In the genomic region with DNA sequence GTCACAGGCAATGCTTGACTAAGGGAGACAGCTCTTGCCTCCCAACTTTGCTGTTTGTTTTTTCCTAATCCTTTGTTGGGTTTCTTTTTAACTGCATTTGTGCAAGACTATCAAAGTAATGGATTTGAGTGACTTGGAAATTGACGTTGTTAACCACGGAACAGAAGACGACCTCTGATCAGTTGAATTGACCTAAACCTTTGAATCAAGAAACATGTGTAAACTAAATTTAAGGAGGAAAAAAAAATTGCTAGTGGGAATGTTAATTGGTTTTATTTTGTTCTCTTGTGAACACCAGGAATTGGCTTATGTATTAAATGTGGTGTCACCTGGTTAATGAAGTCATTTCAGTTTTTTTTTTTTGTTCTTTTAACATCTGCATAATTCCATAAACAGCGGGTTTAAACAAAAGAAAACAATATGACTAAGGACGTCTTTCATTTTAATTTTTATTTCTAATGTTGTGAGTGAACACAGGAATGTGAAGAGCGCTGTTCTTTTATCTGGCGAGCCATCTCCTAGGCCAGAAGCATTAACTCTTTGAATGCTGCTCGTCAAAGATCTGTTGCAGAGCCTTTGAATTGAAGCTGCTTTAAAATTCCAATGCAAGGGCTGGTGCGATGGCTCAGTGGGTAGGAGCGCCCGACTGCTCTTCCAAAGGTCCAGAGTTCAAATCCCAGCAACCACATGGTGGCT, we compare ENCODE assay signal across 8 mouse cellular contexts. TPM values are rescaled to one million over a fixed set of nuclear protein-coding genes. Genes with fewer than 3 reads are reported as not detected.
DNase-seq lines count a peak whose midpoint lies in the region; ATAC-seq and TF ChIP-seq lines count a peak whose summit lies in the region.

No protein-coding gene starts in this region.

- H3K4me3 ChIP-seq in C2C12 (ENCODE audit: insufficient read depth, poor library complexity, severe bottlenecking): peak overlapping the region; percentile 91
- H3K4me3 ChIP-seq in forebrain, embryonic 13.5 days: peak overlapping the region; percentile 95
- peak overlapping the region; percentile 100 for H3K4me3 ChIP-seq in liver, embryonic 16.5 days (ENCODE audit: low read depth, low read length)

- 9% methylated on average over 11 of the region's 11 CpGs for WGBS in forebrain, embryonic 13.5 days
- WGBS in liver, embryonic 16.5 days (ENCODE audit: insufficient replicate concordance): 8% methylated on average over 11 of the region's 11 CpGs

- no peaks in the 10 kb centered on the region for H3K36me3 ChIP-seq in C2C12 (ENCODE audit: control insufficient read depth, insufficient read depth)
- H3K36me3 ChIP-seq in forebrain, embryonic 13.5 days (ENCODE audit: poor library complexity, severe bottlenecking): no peaks in the 10 kb centered on the region
- no peaks in the 10 kb centered on the region for H3K36me3 ChIP-seq in liver, embryonic 16.5 days (ENCODE audit: control insufficient read depth, insufficient read depth)

- no peaks in the 10 kb centered on the region for H3K9me3 ChIP-seq in forebrain, embryonic 13.5 days (replicated peaks)
- H3K9me3 ChIP-seq in liver, embryonic 16.5 days (replicated peaks; ENCODE audit: control insufficient read depth, low read length): no peaks in the 10 kb centered on the region

- H3K9ac ChIP-seq in forebrain, embryonic 13.5 days: peak overlapping the region; percentile 98
- peak overlapping the region; percentile 88 for H3K9ac ChIP-seq in liver, embryonic 16.5 days (ENCODE audit: low read depth, low read length)

- no peak for TF ChIP-seq CTCF in C2C12 (IDR thresholded peaks at IDR 0.05; ENCODE audit: control insufficient read depth, insufficient read depth, insufficient read length)

- peak overlapping the region; percentile 100 for H3K27ac ChIP-seq in forebrain, embryonic 13.5 days
- peak overlapping the region; percentile 94 for H3K27ac ChIP-seq in liver, embryonic 16.5 days (ENCODE audit: low read length)

- H3K27me3 ChIP-seq in C2C12 (ENCODE audit: control insufficient read depth, insufficient read depth, insufficient read length): no peaks in the 10 kb centered on the region
- no peaks in the 10 kb centered on the region for H3K27me3 ChIP-seq in forebrain, embryonic 13.5 days
- H3K27me3 ChIP-seq in liver, embryonic 16.5 days (ENCODE audit: control insufficient read depth, insufficient read depth, low read depth, low read length): no peaks in the 10 kb centered on the region

- H3ac ChIP-seq in C2C12 (ENCODE audit: control insufficient read depth, insufficient read length, low read depth): peak overlapping the region; percentile 99

- H3K79me2 ChIP-seq in C2C12 (ENCODE audit: control insufficient read depth, insufficient read depth): peaks cover 66% of the 10 kb centered on the region

- peak overlapping the region; percentile 69 for H3K4me2 ChIP-seq in forebrain, embryonic 13.5 days
- peak overlapping the region; percentile 73 for H3K4me2 ChIP-seq in liver, embryonic 16.5 days (ENCODE audit: low read depth, low read length)

- no peak for ATAC-seq in forebrain, embryonic 13.5 days
- no peak for ATAC-seq in liver, embryonic 16.5 days (ENCODE audit: low read depth)

- peak; percentile 78 for DNase-seq in heart, adult 11 months
- DNase-seq in heart, adult 9 months (ENCODE audit: low spot score in 2 of 2): no peak
- no peak for DNase-seq in B cell, adult 2 months
- DNase-seq in cerebellum, adult 9-11 months: no peak
- DNase-seq in cerebellum, adult 11-12 months: no peak

- H3K4me1 ChIP-seq in forebrain, embryonic 13.5 days: peaks cover 41% of the 10 kb centered on the region
- H3K4me1 ChIP-seq in liver, embryonic 16.5 days (ENCODE audit: control insufficient read depth, low read depth, low read length): peaks cover 40% of the 10 kb centered on the region

- peaks cover 62% of the 10 kb centered on the region for H3K79me3 ChIP-seq in C2C12 (ENCODE audit: low read depth)

TF ChIP-seq in C2C12, 6 proteins besides CTCF, POLR2A, EP300 and RAD21:
- TF ChIP-seq MYOD1 (IDR thresholded peaks at IDR 0.05; ENCODE audit: control insufficient read depth, insufficient read length, low read depth) (no peak), FOSL1 (IDR thresholded peaks at IDR 0.05; ENCODE audit: insufficient read depth, low read length, poor library complexity, severe bottlenecking) (no peak), MYOG (IDR thresholded peaks at IDR 0.05; ENCODE audit: control insufficient read depth, extremely low read depth, insufficient read length) (no peak), USF1 (IDR thresholded peaks at IDR 0.05; ENCODE audit: low read depth) (no peak), CEBPB (IDR thresholded peaks at IDR 0.05; ENCODE audit: low read depth) (no peak), MAX (IDR thresholded peaks at IDR 0.05) (no peak)

RNA-seq across cellular contexts. Expression of gene Cdk17, which starts 1.7 kb away (rescaled TPM):
- 7.4 TPM for polyA plus RNA-seq in C2C12 (2012; fragmentation: generic; extraction: Trizol)
- 36.9 and 39.3 TPM in 2 replicates for polyA plus RNA-seq in forebrain, embryonic 13.5 days (2015; fragmentation: Nextera tagmentation; extraction: Ambion mirVana)
- polyA plus RNA-seq in liver, embryonic 16.5 days (2015; fragmentation: Nextera tagmentation; extraction: Ambion mirVana): 8.3 and 8.7 TPM in 2 replicates
